Mouse (Mus musculus) CH12.LX (cell line): ENCODE results near the gene Magohb. TPM values are rescaled to one million over a fixed set of nuclear protein-coding genes. Genes with fewer than 3 reads are reported as not detected.

Experiments
- DNase-seq: peaks from one replicate; pipeline ENCODE4 v3.0.0-alpha.2; 2013; ENCODE audit errors: extremely low read depth
- H3K27ac ChIP-seq: 2 replicates; pipeline ENCODE4 v1.5.1; 2012; ENCODE audit warnings: low read depth, mild to moderate bottlenecking, control low read depth, moderate library complexity; ENCODE audit not compliant: insufficient read depth
- H3K27me3 ChIP-seq: replicated peaks from 2 replicates; pipeline ENCODE3; 2012; ENCODE audit warnings: inconsistent platforms
- H3K36me3 ChIP-seq, 2 experiments: replicated peaks in 1 of 2; 2 replicates each; pipeline versions ENCODE3 to v1.6.1; 2012; ENCODE audit warnings: inconsistent platforms in 1 of 2, low read length in 1 of 2, mild to moderate bottlenecking in 1 of 2, mixed read lengths in 1 of 2, moderate library complexity in 1 of 2; ENCODE audit not compliant: control insufficient read depth in 1 of 2, insufficient read depth in 1 of 2
- H3K4me1 ChIP-seq, 2 experiments: 2 replicates each; pipeline ENCODE4 v1.6.1; 2012; ENCODE audit warnings: inconsistent platforms in 1 of 2, moderate library complexity in 1 of 2; ENCODE audit not compliant: insufficient read depth in 2 of 2, control insufficient read depth in 1 of 2
- H3K4me2 ChIP-seq: 2 replicates; pipeline ENCODE4 v1.6.1; 2012; ENCODE audit warnings: low read depth, mild to moderate bottlenecking, control low read depth; ENCODE audit not compliant: poor library complexity, insufficient read depth, severe bottlenecking
- H3K4me3 ChIP-seq, 3 experiments: fragments of 150-350 bp in 1 of 3; sonication (generic) in 1 of 3; replicated peaks in 1 of 3; 2 replicates each; pipeline versions ENCODE3 to v1.5.1; 2011 to 2012; ENCODE audit warnings: low read depth in 2 of 3, low read length in 2 of 3, mild to moderate bottlenecking in 2 of 3, moderate library complexity in 2 of 3, control low read depth in 1 of 3, improper control_type of control experiment in 1 of 3, inconsistent platforms in 1 of 3, mixed read lengths in 1 of 3; ENCODE audit not compliant: poor library complexity in 1 of 3
- H3K79me2 ChIP-seq: replicated peaks from 2 replicates; pipeline ENCODE4 v1.6.1; 2012; ENCODE audit warnings: mild to moderate bottlenecking, moderate library complexity; ENCODE audit not compliant: control insufficient read depth, poor library complexity, insufficient read depth, severe bottlenecking; ENCODE audit errors: extremely low read depth
- H3K9ac ChIP-seq: 2 replicates; pipeline ENCODE4 v1.6.1; 2012; ENCODE audit warnings: low read depth, mild to moderate bottlenecking, control low read depth, moderate library complexity; ENCODE audit not compliant: insufficient read depth
- H3K9me3 ChIP-seq: replicated peaks from 2 replicates; pipeline ENCODE3; 2012; ENCODE audit warnings: low read length, inconsistent platforms, mixed read lengths
- CHD1 ChIP-seq: IDR thresholded peaks from 2 replicates; pipeline ENCODE4 v1.6.1; 2012; ENCODE audit warnings: low read depth, low read length, improper control_type of control experiment, inconsistent platforms
- CTCF ChIP-seq, 2 experiments: IDR thresholded peaks in 1 of 2; conservative IDR thresholded peaks in 1 of 2; 2 replicates each; pipeline ENCODE4 v1.5.1; 2011 to 2012; ENCODE audit warnings: low read depth in 2 of 2, low read length in 2 of 2, improper control_type of control experiment in 1 of 2, inconsistent platforms in 1 of 2, mild to moderate bottlenecking in 1 of 2, moderate library complexity in 1 of 2
- ELF1 ChIP-seq: IDR thresholded peaks from 2 replicates; pipeline ENCODE4 v1.6.1; 2014; ENCODE audit warnings: low read depth, mild to moderate bottlenecking, inconsistent platforms, low read length, improper control_type of control experiment
- EP300 ChIP-seq: IDR thresholded peaks from 2 replicates; pipeline ENCODE4 v1.6.1; 2011; ENCODE audit warnings: low read length, improper control_type of control experiment
- HCFC1 ChIP-seq: IDR thresholded peaks from 2 replicates; pipeline ENCODE4 v1.6.1; 2012; ENCODE audit warnings: low read depth, mild to moderate bottlenecking, inconsistent platforms, low read length, improper control_type of control experiment
- IRF4 ChIP-seq: IDR thresholded peaks from 2 replicates; pipeline ENCODE4 v1.6.1; 2014; ENCODE audit warnings: low read depth, mild to moderate bottlenecking, inconsistent platforms, low read length, improper control_type of control experiment
- JUND ChIP-seq: conservative IDR thresholded peaks from 2 replicates; pipeline ENCODE4 v1.6.1; 2011; ENCODE audit warnings: low read depth, low read length, improper control_type of control experiment
- MAFK ChIP-seq: IDR thresholded peaks from 2 replicates; pipeline ENCODE4 v1.6.1; 2011; ENCODE audit warnings: low read length, improper control_type of control experiment; ENCODE audit not compliant: insufficient replicate concordance
- MAZ ChIP-seq: IDR thresholded peaks from 2 replicates; pipeline ENCODE4 v1.6.1; 2012; ENCODE audit warnings: low read depth, mild to moderate bottlenecking, inconsistent platforms, low read length, improper control_type of control experiment, moderate library complexity
- NELFE ChIP-seq: IDR thresholded peaks from 2 replicates; pipeline ENCODE4 v1.6.1; 2011; ENCODE audit warnings: low read depth, low read length, improper control_type of control experiment
- RCOR1 ChIP-seq: conservative IDR thresholded peaks from 2 replicates; pipeline ENCODE4 v1.6.1; 2012; ENCODE audit warnings: low read depth, mild to moderate bottlenecking, inconsistent platforms, low read length, improper control_type of control experiment
- SMC3 ChIP-seq: IDR thresholded peaks from 2 replicates; pipeline ENCODE4 v1.6.1; 2011; ENCODE audit warnings: low read depth, low read length, improper control_type of control experiment
- TBP ChIP-seq: conservative IDR thresholded peaks from 2 replicates; pipeline ENCODE4 v1.6.1; 2011; ENCODE audit warnings: low read depth, low read length, improper control_type of control experiment
- ZKSCAN1 ChIP-seq: IDR thresholded peaks from 2 replicates; pipeline ENCODE4 v1.6.1; 2012; ENCODE audit warnings: low read depth, inconsistent platforms, low read length, improper control_type of control experiment, borderline replicate concordance
- ZMIZ1 ChIP-seq: IDR thresholded peaks from 2 replicates; pipeline ENCODE4 v1.6.1; 2012; ENCODE audit warnings: low read depth, mild to moderate bottlenecking, inconsistent platforms, low read length, improper control_type of control experiment
- dilution Hi-C: fragments of 300-500 bp; cut with MboI; formaldehyde crosslinking; loops from 2 replicates; pipeline ENCODE4 v1.14.3; 2020; ENCODE audit warnings: low sequenced_read_pairs; ENCODE audit not compliant: extremely low pct_unique_long_range_greater_than_20kb, extremely low pct_ligation_motif_present
- in situ Hi-C: fragments of 300-500 bp; cut with MboI; formaldehyde crosslinking; loops from 3 replicates; pipeline ENCODE4 v1.14.3; 2019; ENCODE audit warnings: low sequenced_read_pairs, low pct_ligation_motif_present, low pct_unique_long_range_greater_than_20kb, mixed read lengths
- polyA plus RNA-seq: library from polyadenylated mRNA; unstranded; fragments of >175 nt; gene quantifications from 2 replicates; pipeline ENCODE4 v1.2.1, GENCODE M21; 2012; ENCODE audit warnings: low read depth; ENCODE audit not compliant: insufficient read length
- total RNA-seq, 2 experiments: library from RNA; depleted of rRNA; stranded (reverse); fragments of 300-350 nt in 1 of 2; fragments of >200 nt in 1 of 2; gene quantifications; 2 replicates each; pipeline ENCODE4 v1.2.3; 2012 to 2014

Gene Magohb
- total and polyA plus RNA-seq, 3 experiments, result 19.6 to 78.5 (median 32.2) TPM

DNA sequence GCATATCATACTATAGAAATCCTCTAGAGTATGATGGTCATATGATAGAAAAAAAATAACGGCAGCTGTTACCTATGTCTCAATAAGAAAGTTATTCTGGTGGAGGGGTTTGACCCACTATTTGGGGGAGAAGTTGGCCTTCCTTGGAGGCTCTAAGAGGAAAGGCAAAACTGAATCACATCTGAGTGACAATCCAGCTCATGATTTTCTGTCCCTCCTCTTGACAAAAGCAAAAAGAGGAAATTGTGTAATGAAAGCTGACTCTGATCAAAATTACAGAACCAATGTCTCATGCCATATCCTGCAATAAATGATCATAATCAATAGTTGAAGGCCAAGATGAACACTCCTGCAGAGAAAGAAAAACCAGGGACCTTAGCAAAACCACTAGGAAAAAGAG lies 20.7 kb downstream of the Magohb start:
- dilution Hi-C loops (no loop called here), in situ Hi-C loops (no loop called here)
- peaks cover 0 to 6% of the 10 kb centered on the region in 2 experiments for H3K36me3 ChIP-seq
- no peak overlapping the region for H3K4me2 ChIP-seq
- H3K27me3 ChIP-seq, result no peaks in the 10 kb centered on the region
- H3K9ac ChIP-seq, result no peak overlapping the region
- H3K4me3 ChIP-seq, result no peak overlapping the region
- no peaks in the 10 kb centered on the region for H3K79me2 ChIP-seq
- no peak for TF ChIP-seq ZMIZ1
- H3K4me1 ChIP-seq, result peaks cover 0 to 5% of the 10 kb centered on the region in 2 experiments; a peak in 1 of 4 replicates
- H3K9me3 ChIP-seq, result no peaks in the 10 kb centered on the region
- no peak overlapping the region for H3K27ac ChIP-seq
- no peak for DNase-seq

GRCm38 (mm10) chr6:131270312-131270711 lies 22.7 kb downstream of the Magohb start:
- H3K4me3 ChIP-seq, result no peak overlapping the region
- H3K4me2 ChIP-seq, result no peak overlapping the region
- TF ChIP-seq ELF1 (no peak), HCFC1 (no peak), JUND (no peak), MAFK (no peak), ZMIZ1 (no peak), MAZ (no peak)
- DNase-seq, result no peak
- no peak overlapping the region for H3K27ac ChIP-seq
- H3K79me2 ChIP-seq, result no peaks in the 10 kb centered on the region
- no peak overlapping the region for H3K9ac ChIP-seq
- no peaks in the 10 kb centered on the region for H3K36me3 ChIP-seq
- in situ Hi-C loops (no loop called here), dilution Hi-C loops (no loop called here)
- peaks cover 0 to 5% of the 10 kb centered on the region in 2 experiments; a peak in 1 of 4 replicates for H3K4me1 ChIP-seq
- H3K9me3 ChIP-seq, result no peaks in the 10 kb centered on the region
- no peaks in the 10 kb centered on the region for H3K27me3 ChIP-seq

DNA sequence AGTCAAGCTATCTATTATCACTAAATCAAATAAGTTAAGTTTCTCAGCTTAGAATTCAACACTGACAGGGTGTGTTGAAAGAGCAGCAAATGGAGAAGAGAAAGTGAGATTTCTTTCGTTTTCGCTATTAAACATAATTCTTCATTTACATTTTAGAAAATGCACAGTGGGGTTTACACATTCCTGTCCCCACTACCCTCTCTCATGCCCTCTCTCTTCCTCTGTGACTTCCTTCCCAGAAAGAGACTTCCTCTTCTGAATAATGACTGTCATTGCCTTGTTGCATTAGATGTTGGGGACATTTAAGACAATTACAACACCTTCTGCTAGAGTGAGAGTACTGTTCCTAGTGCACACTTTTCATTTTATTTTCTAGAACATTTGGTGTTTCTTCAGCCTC lies 23.4 kb downstream of the Magohb start:
- dilution Hi-C loops (no loop called here), in situ Hi-C loops (no loop called here)
- H3K79me2 ChIP-seq, result no peaks in the 10 kb centered on the region
- DNase-seq, result no peak
- peaks cover 0 to 5% of the 10 kb centered on the region in 2 experiments; a peak in 1 of 4 replicates for H3K4me1 ChIP-seq
- H3K9me3 ChIP-seq, result no peaks in the 10 kb centered on the region
- H3K4me2 ChIP-seq, result no peak overlapping the region
- no peaks in the 10 kb centered on the region for H3K27me3 ChIP-seq
- no peak overlapping the region; the same call in 1 of the 2 replicates for H3K9ac ChIP-seq
- no peak overlapping the region for H3K27ac ChIP-seq
- H3K36me3 ChIP-seq, result no peaks in the 10 kb centered on the region
- TF ChIP-seq JUND (0 out of 2 replicates have a peak, but pooled peaks have one; percentile 13), RCOR1 (no peak), TBP (no peak), SMC3 (no peak), ZKSCAN1 (no peak), IRF4 (peak; percentile 49; the same call in 1 of the 2 replicates), NELFE (no peak), CTCF (conservative IDR thresholded peaks at IDR 0.05 in 1 of 2, IDR thresholded peaks at IDR 0.05 in 1 of 2; ENCODE audit: low read depth in 2 of 2, low read length in 2 of 2) (no peak), MAFK (no peak), EP300 (peak; percentile 70; the same call in 1 of the 2 replicates), CHD1 (no peak)
- TF ChIP-seq, all 38 proteins: peak for 3
- H3K4me3 ChIP-seq, result no peak overlapping the region
